Mouse (Mus musculus) ES-Bruce4 (cell line): ENCODE data around the gene Pibf1. TPM values are rescaled to one million over a fixed set of nuclear protein-coding genes. Genes with fewer than 3 reads are reported as not detected.

Experiments used
- H3K27ac ChIP-seq: 2 replicates; pipeline ENCODE4 v1.5.1; 2012; ENCODE audit warnings: low read length, inconsistent platforms; ENCODE audit not compliant: insufficient read depth
- H3K27me3 ChIP-seq: 2 replicates; pipeline ENCODE4 v1.6.1; 2012; ENCODE audit warnings: mild to moderate bottlenecking, low read length, inconsistent platforms; ENCODE audit not compliant: control insufficient read depth, poor library complexity, insufficient read depth, severe bottlenecking
- H3K36me3 ChIP-seq: 2 replicates; pipeline ENCODE4 v1.6.1; 2012; ENCODE audit warnings: inconsistent platforms, mild to moderate bottlenecking, low read length, moderate library complexity; ENCODE audit not compliant: control insufficient read depth, poor library complexity, insufficient read depth, severe bottlenecking
- H3K4me1 ChIP-seq: one replicate; pipeline ENCODE4 v1.8.1; 2011; ENCODE audit warnings: low read length; ENCODE audit not compliant: control insufficient read depth, insufficient read depth
- H3K4me3 ChIP-seq: 2 replicates; pipeline ENCODE4 v1.5.1; 2011; ENCODE audit warnings: low read depth, mild to moderate bottlenecking, low read length
- H3K9ac ChIP-seq: 2 replicates; pipeline ENCODE4 v1.6.1; 2012; ENCODE audit warnings: low read depth, mild to moderate bottlenecking, inconsistent platforms; ENCODE audit not compliant: poor library complexity, severe bottlenecking
- H3K9me3 ChIP-seq: replicated peaks from 2 replicates; pipeline ENCODE4 v1.6.1; 2012; ENCODE audit warnings: mild to moderate bottlenecking, low read length, inconsistent platforms; ENCODE audit not compliant: control insufficient read depth, poor library complexity, insufficient read depth, severe bottlenecking
- CTCF ChIP-seq: IDR thresholded peaks from one replicate; pipeline ENCODE4 v1.8.1; 2011; ENCODE audit warnings: low read depth, low read length
- EP300 ChIP-seq: IDR thresholded peaks from 2 replicates; pipeline ENCODE4 v1.6.1; 2011; ENCODE audit warnings: low read depth, low read length; ENCODE audit not compliant: insufficient read depth
- POLR2A ChIP-seq: IDR thresholded peaks from one replicate; pipeline ENCODE4 v1.8.1; 2011; ENCODE audit warnings: low read length; ENCODE audit not compliant: insufficient read depth
- polyA plus RNA-seq: library from polyadenylated mRNA; stranded (reverse); fragments of >200 nt; gene quantifications from 2 replicates; pipeline ENCODE4 v1.2.4, GENCODE M21; 2011; ENCODE audit warnings: low read depth; ENCODE audit not compliant: missing spikeins, insufficient read depth, insufficient read length

Pibf1 gene
- polyA plus RNA-seq, 1 experiment, result 26.7 TPM

DNA sequence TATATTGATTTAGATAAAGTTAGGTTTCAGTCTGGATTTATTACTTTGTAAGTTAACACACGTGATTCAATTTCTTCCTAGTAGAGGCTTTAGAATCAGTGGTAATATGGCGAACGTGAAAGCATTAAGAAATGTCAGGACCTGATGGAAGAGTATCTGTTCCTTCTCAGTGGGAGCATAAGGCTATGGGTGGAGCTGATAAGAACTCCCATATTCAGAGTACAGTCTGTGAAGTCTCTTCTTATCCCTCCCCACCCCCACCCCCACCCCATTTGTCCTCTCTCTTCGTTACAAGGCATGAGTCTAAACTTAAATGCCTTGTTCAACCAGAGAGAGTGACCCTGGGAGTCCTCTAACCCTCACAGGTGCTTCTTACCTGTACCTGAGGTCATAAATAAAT, 53.5 kb downstream of the Pibf1 start:
- no peaks in the 10 kb centered on the region for H3K27me3 ChIP-seq
- no peak overlapping the region for H3K9ac ChIP-seq
- peaks cover 12% of the 10 kb centered on the region for H3K9me3 ChIP-seq
- H3K4me3 ChIP-seq, result no peak overlapping the region
- no peak for TF ChIP-seq CTCF
- TF ChIP-seq EP300, result no peak
- no peak for TF ChIP-seq POLR2A
- H3K4me1 ChIP-seq, result no peaks in the 10 kb centered on the region
- H3K36me3 ChIP-seq, result peaks cover 5% of the 10 kb centered on the region; the same call in 1 of the 2 replicates
- H3K27ac ChIP-seq, result no peak overlapping the region

DNA sequence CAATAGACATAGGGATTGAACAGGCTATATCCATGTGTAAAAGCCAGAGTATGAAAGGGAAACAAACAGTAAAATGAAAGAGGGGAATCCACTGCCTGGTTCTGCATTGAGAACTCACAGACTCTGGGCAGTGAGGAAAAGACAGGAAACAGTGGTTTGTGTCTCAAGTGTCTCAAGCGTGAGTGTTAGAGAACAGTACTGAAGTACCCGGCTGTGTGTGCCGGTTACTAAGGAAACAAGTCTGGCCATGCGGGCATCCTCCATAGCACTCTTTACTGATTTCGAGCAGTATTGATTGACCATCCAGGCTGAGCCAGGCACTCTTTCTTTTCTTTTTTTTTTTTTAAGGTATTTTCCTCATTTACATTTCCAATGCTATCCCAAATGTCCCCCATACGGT, 60.7 kb downstream of the Pibf1 start:
- Histone ChIP-seq H3K4me1 (no peaks in the 10 kb centered on the region), H3K9me3 (no peaks in the 10 kb centered on the region), H3K9ac (no peak overlapping the region), H3K27ac (no peak overlapping the region), H3K4me3 (no peak overlapping the region), H3K36me3 (peaks cover 2% of the 10 kb centered on the region; the same call in 1 of the 2 replicates), H3K27me3 (no peaks in the 10 kb centered on the region)
- TF ChIP-seq EP300 (no peak), CTCF (no peak), POLR2A (no peak)

DNA sequence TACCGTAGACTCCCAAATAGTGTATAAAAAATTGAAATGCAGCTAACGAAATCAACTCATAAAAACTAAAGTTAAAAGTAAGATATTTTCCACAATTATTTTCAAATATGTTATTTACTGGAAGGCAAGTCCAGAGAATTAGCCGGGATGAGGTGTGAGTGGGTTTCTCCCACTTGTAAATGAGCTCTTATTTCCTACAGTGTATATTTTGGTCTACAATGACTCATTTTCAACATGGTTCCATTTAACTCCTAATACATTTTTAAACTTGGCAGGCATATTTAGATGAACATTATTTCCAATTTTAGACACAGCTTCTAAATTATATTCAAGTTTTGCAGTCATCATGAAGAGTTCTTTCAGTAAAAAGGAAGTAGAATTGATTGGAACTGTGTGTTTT, 63.8 kb downstream of the Pibf1 start:
- no peaks in the 10 kb centered on the region for H3K36me3 ChIP-seq
- H3K9me3 ChIP-seq, result no peaks in the 10 kb centered on the region
- H3K4me3 ChIP-seq, result no peak overlapping the region
- no peak overlapping the region for H3K9ac ChIP-seq
- TF ChIP-seq CTCF (no peak), EP300 (no peak), POLR2A (no peak)
- no peak overlapping the region for H3K27ac ChIP-seq
- H3K27me3 ChIP-seq, result no peaks in the 10 kb centered on the region
- no peaks in the 10 kb centered on the region for H3K4me1 ChIP-seq

DNA sequence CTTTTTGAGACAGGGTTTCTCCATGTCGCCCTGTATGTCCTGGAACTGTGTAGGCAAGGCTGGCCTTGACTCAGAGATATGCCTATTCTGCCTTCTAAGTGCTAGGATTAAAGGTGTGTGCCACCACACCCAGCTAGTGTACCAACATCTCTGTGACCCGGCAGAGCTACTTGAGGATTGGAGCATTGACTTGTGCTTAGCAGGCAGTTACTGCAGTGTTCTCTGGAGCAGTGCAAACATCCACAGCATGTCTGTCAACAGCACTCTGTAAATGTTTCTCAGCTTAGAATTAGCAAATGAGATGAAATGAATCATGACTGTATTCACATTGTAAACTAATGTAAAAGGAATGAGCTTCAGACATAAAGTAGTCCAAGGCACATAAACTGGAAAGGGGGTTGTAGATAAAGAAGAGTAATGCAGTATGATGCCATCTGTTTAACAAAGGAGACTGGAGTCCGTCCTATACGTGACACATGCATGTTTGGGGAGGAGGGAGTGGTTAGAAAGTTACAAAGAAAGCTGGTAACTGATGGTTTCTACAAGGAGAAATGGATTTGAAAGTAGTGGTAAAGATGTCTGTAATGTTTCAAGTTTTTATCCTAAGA, 75.0 kb downstream of the Pibf1 start:
- TF ChIP-seq POLR2A (no peak), EP300 (no peak), CTCF (no peak)
- peaks cover 1% of the 10 kb centered on the region for H3K4me1 ChIP-seq
- no peak overlapping the region for H3K9ac ChIP-seq
- no peaks in the 10 kb centered on the region for H3K9me3 ChIP-seq
- no peaks in the 10 kb centered on the region for H3K27me3 ChIP-seq
- no peak overlapping the region for H3K4me3 ChIP-seq
- no peaks in the 10 kb centered on the region for H3K36me3 ChIP-seq
- no peak overlapping the region for H3K27ac ChIP-seq

DNA sequence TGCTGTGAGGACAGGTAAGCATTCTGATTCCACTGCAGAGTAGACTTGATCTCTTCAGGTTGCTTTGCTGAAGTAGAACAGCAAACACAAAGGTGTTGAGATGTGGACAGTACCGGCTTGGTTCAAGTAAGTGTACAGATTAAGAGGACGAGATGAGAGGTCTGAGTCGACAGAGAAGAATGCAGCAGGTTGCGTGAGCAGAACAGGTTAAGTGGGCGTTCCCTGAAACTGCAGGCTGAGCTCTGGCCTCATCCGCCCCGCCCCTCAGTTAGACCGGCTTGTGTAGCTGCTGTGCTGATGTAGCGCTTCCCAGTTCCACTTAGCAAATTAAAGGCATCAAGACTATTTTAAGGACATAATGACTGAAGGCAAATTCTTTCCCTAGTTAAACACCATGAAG, 77.3 kb downstream of the Pibf1 start:
- Histone ChIP-seq H3K36me3 (no peaks in the 10 kb centered on the region), H3K27ac (no peak overlapping the region), H3K27me3 (no peaks in the 10 kb centered on the region), H3K9ac (no peak overlapping the region), H3K4me1 (peaks cover 1% of the 10 kb centered on the region), H3K4me3 (no peak overlapping the region), H3K9me3 (no peaks in the 10 kb centered on the region)
- TF ChIP-seq CTCF (no peak), POLR2A (no peak), EP300 (no peak)

DNA sequence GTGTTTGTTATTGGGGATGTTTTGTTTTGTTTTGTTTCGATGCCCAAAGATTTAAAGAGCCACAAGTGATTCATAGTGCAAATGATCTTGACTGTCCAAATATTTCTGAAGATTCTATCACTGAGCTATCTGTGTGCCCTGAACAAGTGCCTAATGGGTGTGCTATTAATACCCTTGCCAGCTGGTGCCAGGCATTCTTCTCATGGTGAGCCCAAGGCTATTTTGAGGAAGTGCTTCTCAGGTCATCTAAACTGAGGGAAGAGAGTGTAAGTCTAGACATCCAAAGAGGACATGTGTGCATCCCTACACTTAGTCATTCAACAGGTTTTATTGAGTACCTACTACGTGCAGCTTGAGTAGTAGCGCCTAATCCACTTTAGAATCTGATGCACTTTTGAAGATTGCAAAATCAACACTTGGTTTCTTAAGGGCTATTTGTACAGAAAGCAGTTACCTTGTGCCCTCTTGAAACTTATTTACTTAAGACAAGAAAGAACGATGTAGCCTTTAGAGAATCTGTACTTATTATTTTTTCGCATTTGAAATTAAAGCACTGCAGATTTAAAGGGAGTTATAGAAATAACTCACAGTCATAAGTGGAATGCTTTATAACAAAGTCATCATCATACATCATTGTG, 91.0 kb downstream of the Pibf1 start:
- H3K9me3 ChIP-seq, result no peaks in the 10 kb centered on the region
- H3K36me3 ChIP-seq, result no peaks in the 10 kb centered on the region; the same call in 1 of the 2 replicates
- no peaks in the 10 kb centered on the region for H3K4me1 ChIP-seq
- no peak overlapping the region for H3K4me3 ChIP-seq
- H3K9ac ChIP-seq, result no peak overlapping the region
- TF ChIP-seq EP300, result no peak
- no peaks in the 10 kb centered on the region for H3K27me3 ChIP-seq
- no peak overlapping the region for H3K27ac ChIP-seq
